Mouse (Mus musculus) NIH3T3 (cell line): ENCODE data around the gene Timm10.
"Not testable (repeated sequence)": the region's sequence is repeated elsewhere in the genome, so short reads cannot be mapped to it uniquely, and the experiment has no call there.

Experiments used
- DNase-seq: peaks from one replicate; pipeline ENCODE4 v3.0.0-alpha.2; 2012; ENCODE audit warnings: low read depth

Timm10 gene

GRCm38 (mm10) chr2:84826488-84827282 is at the start of gene Timm10:
Gene Timm10 (plus strand): TSS chr2:84826997.
- peak; percentile 96 for DNase-seq

GRCm38 (mm10) chr2:84777706-84778105 is 49.1 kb upstream of the Timm10 start:
- DNase-seq = no peak

- no peak for DNase-seq
These were observed 47.6 kb upstream of the Timm10 start for GRCm38 (mm10) chr2:84779210-84779609.

GRCm38 (mm10) chr2:84783315-84783714 is 43.5 kb upstream of the Timm10 start:
- no peak for DNase-seq

GRCm38 (mm10) chr2:84783840-84784566 is 42.8 kb upstream of the Timm10 start:
- peak; percentile 77 for DNase-seq

GRCm38 (mm10) chr2:84788316-84788715 is 38.5 kb upstream of the Timm10 start:
- DNase-seq = no peak

GRCm38 (mm10) chr2:84790418-84790817 is 36.4 kb upstream of the Timm10 start:
- DNase-seq = no peak

- DNase-seq = peak; percentile 31
These were observed 34.3 kb upstream of the Timm10 start for GRCm38 (mm10) chr2:84792516-84792915.

GRCm38 (mm10) chr2:84793154-84793553 is 33.6 kb upstream of the Timm10 start:
- no peak for DNase-seq

- peak; percentile 36 for DNase-seq
These were observed 32.9 kb upstream of the Timm10 start for GRCm38 (mm10) chr2:84793871-84794270.

GRCm38 (mm10) chr2:84797833-84798492 is 28.8 kb upstream of the Timm10 start:
- peak; percentile 96 for DNase-seq

- peak; percentile 80 for DNase-seq
These were observed 28.3 kb upstream of the Timm10 start, which contains the start of gene Ube2l6 for GRCm38 (mm10) chr2:84798493-84798921. Gene Ube2l6 (plus strand): TSS chr2:84798828.

GRCm38 (mm10) chr2:84799041-84799561 is 27.7 kb upstream of the Timm10 start:
- peak; percentile 91 for DNase-seq

GRCm38 (mm10) chr2:84800304-84800703 is 26.5 kb upstream of the Timm10 start:
- DNase-seq = peak; percentile 20

GRCm38 (mm10) chr2:84801223-84801622 is 25.6 kb upstream of the Timm10 start:
- not testable (repeated sequence) for DNase-seq

GRCm38 (mm10) chr2:84803963-84804362 is 22.8 kb upstream of the Timm10 start:
- no peak for DNase-seq

GRCm38 (mm10) chr2:84806546-84806945 is 20.3 kb upstream of the Timm10 start:
- no peak for DNase-seq

- no peak for DNase-seq
These were observed 17.5 kb upstream of the Timm10 start for GRCm38 (mm10) chr2:84809330-84809729.

- no peak for DNase-seq
These were observed 16.3 kb upstream of the Timm10 start for GRCm38 (mm10) chr2:84810526-84810885.

GRCm38 (mm10) chr2:84810886-84811577 is 15.8 kb upstream of the Timm10 start:
- peak; percentile 62 for DNase-seq

- no peak for DNase-seq
These were observed 14.9 kb upstream of the Timm10 start for GRCm38 (mm10) chr2:84811880-84812279.

GRCm38 (mm10) chr2:84812676-84813075 is 14.1 kb upstream of the Timm10 start:
- no peak for DNase-seq
